Mouse (Mus musculus): ENCODE results near the gene Col6a2.

Gene Col6a2

GRCm38 (mm10) chr10:76546566-76546965 lies 76.9 kb downstream of the Col6a2 start:
- DNase-seq: peak; percentile 40

Measured in heart, adult 11 months (tissue).